Mouse (Mus musculus): ENCODE results near the gene Speer4b. TPM values are rescaled to one million over a fixed set of nuclear protein-coding genes. Genes with fewer than 3 reads are reported as not detected.

Speer4b gene
- polyA plus RNA-seq, 1 experiment: not detected

GRCm38 (mm10) chr5:27454386-27454785 lies 46.9 kb downstream of the Speer4b start:
- no peak overlapping the region for H3K4me3 ChIP-seq (ENCODE audit: insufficient read depth, poor library complexity, severe bottlenecking)
- H3K79me2 ChIP-seq (ENCODE audit: control insufficient read depth, insufficient read depth): no peaks in the 10 kb centered on the region
- no peaks in the 10 kb centered on the region for H3K79me3 ChIP-seq (ENCODE audit: low read depth)
- H3K36me3 ChIP-seq (ENCODE audit: control insufficient read depth, insufficient read depth): no peaks in the 10 kb centered on the region
- no peaks in the 10 kb centered on the region for H3K27me3 ChIP-seq (ENCODE audit: control insufficient read depth, insufficient read depth, insufficient read length)
- TF ChIP-seq FOSL1 (IDR thresholded peaks at IDR 0.05; ENCODE audit: insufficient read depth, low read length, poor library complexity, severe bottlenecking): no peak
- TF ChIP-seq MYOD1 (IDR thresholded peaks at IDR 0.05; ENCODE audit: control insufficient read depth, insufficient read length, low read depth): no peak
- no peak for TF ChIP-seq CEBPB (IDR thresholded peaks at IDR 0.05; ENCODE audit: low read depth)
- no peak for TF ChIP-seq USF1 (IDR thresholded peaks at IDR 0.05; ENCODE audit: low read depth)
- no peak for TF ChIP-seq MYOG (IDR thresholded peaks at IDR 0.05; ENCODE audit: control insufficient read depth, extremely low read depth, insufficient read length)
- TF ChIP-seq CTCF (IDR thresholded peaks at IDR 0.05; ENCODE audit: control insufficient read depth, insufficient read depth, insufficient read length): no peak
- no peak for TF ChIP-seq MAX (IDR thresholded peaks at IDR 0.05)
- H3ac ChIP-seq (ENCODE audit: control insufficient read depth, insufficient read length, low read depth): no peak overlapping the region

- no peak overlapping the region for H3K4me3 ChIP-seq (ENCODE audit: insufficient read depth, poor library complexity, severe bottlenecking)
- H3K36me3 ChIP-seq (ENCODE audit: control insufficient read depth, insufficient read depth): no peaks in the 10 kb centered on the region
- no peaks in the 10 kb centered on the region for H3K27me3 ChIP-seq (ENCODE audit: control insufficient read depth, insufficient read depth, insufficient read length)
- H3ac ChIP-seq (ENCODE audit: control insufficient read depth, insufficient read length, low read depth): no peak overlapping the region
- H3K79me2 ChIP-seq (ENCODE audit: control insufficient read depth, insufficient read depth): no peaks in the 10 kb centered on the region
- H3K79me3 ChIP-seq (ENCODE audit: low read depth): no peaks in the 10 kb centered on the region
- no peak for TF ChIP-seq MYOD1 (IDR thresholded peaks at IDR 0.05; ENCODE audit: control insufficient read depth, insufficient read length, low read depth)
- no peak for TF ChIP-seq FOSL1 (IDR thresholded peaks at IDR 0.05; ENCODE audit: insufficient read depth, low read length, poor library complexity, severe bottlenecking)
- no peak for TF ChIP-seq CTCF (IDR thresholded peaks at IDR 0.05; ENCODE audit: control insufficient read depth, insufficient read depth, insufficient read length)
- no peak for TF ChIP-seq USF1 (IDR thresholded peaks at IDR 0.05; ENCODE audit: low read depth)
- no peak for TF ChIP-seq MAX (IDR thresholded peaks at IDR 0.05)
- no peak for TF ChIP-seq MYOG (IDR thresholded peaks at IDR 0.05; ENCODE audit: control insufficient read depth, extremely low read depth, insufficient read length)
- TF ChIP-seq CEBPB (IDR thresholded peaks at IDR 0.05; ENCODE audit: low read depth): no peak
These were observed 47.9 kb downstream of the Speer4b start for GRCm38 (mm10) chr5:27453201-27453845.
